Mouse (Mus musculus): ENCODE measurements around the gene Myh4. TPM values are rescaled to one million over a fixed set of nuclear protein-coding genes. Genes with fewer than 3 reads are reported as not detected.

Myh4 gene
- 88.4 and 247 TPM in 2 replicates for polyA plus RNA-seq (2012; ENCODE audit: insufficient read depth, insufficient read length, missing spikeins)

- H3K27ac ChIP-seq (replicated peaks; ENCODE audit: low read depth, low read length): no peak within 1 kb of the TSS
- no peak within 1 kb of the TSS for H3K4me3 ChIP-seq (ENCODE audit: insufficient read depth, low read depth, low read length)
- H3K4me1 ChIP-seq (ENCODE audit: control insufficient read depth, insufficient read depth, insufficient read length, low read length): no peaks in the 10 kb centered on the region
Observed at GRCm38 (mm10) chr11:67237481-67238079, at the start of gene Myh4. Myh4 (plus strand) TSS chr11:67238029.

- no peak overlapping the region for H3K27ac ChIP-seq (replicated peaks; ENCODE audit: low read depth, low read length)
- no peaks in the 10 kb centered on the region for H3K4me1 ChIP-seq (ENCODE audit: control insufficient read depth, insufficient read depth, insufficient read length, low read length)
- H3K4me3 ChIP-seq (ENCODE audit: insufficient read depth, low read depth, low read length): no peak overlapping the region
Observed at GRCm38 (mm10) chr11:67190316-67190715, 47.5 kb upstream of the Myh4 start.

GRCm38 (mm10) chr11:67190814-67191213 is 47.0 kb upstream of the Myh4 start:
- no peak overlapping the region for H3K27ac ChIP-seq (replicated peaks; ENCODE audit: low read depth, low read length)
- no peak overlapping the region for H3K4me3 ChIP-seq (ENCODE audit: insufficient read depth, low read depth, low read length)
- H3K4me1 ChIP-seq (ENCODE audit: control insufficient read depth, insufficient read depth, insufficient read length, low read length): no peaks in the 10 kb centered on the region

GRCm38 (mm10) chr11:67191496-67191895 is 46.3 kb upstream of the Myh4 start:
- no peak overlapping the region for H3K27ac ChIP-seq (replicated peaks; ENCODE audit: low read depth, low read length)
- no peaks in the 10 kb centered on the region for H3K4me1 ChIP-seq (ENCODE audit: control insufficient read depth, insufficient read depth, insufficient read length, low read length)
- H3K4me3 ChIP-seq (ENCODE audit: insufficient read depth, low read depth, low read length): no peak overlapping the region

- Histone ChIP-seq H3K4me1 (ENCODE audit: control insufficient read depth, insufficient read depth, insufficient read length, low read length) (no peaks in the 10 kb centered on the region), H3K27ac (replicated peaks; ENCODE audit: low read depth, low read length) (no peak overlapping the region), H3K4me3 (ENCODE audit: insufficient read depth, low read depth, low read length) (no peak overlapping the region)
Observed at GRCm38 (mm10) chr11:67199321-67199720, 38.5 kb upstream of the Myh4 start.

- no peaks in the 10 kb centered on the region for H3K4me1 ChIP-seq (ENCODE audit: control insufficient read depth, insufficient read depth, insufficient read length, low read length)
- H3K4me3 ChIP-seq (ENCODE audit: insufficient read depth, low read depth, low read length): no peak within 1 kb of the TSS
- H3K27ac ChIP-seq (replicated peaks; ENCODE audit: low read depth, low read length): no peak within 1 kb of the TSS
Observed at GRCm38 (mm10) chr11:67199752-67200151, 38.1 kb upstream of the Myh4 start, which contains the start of gene Myh1. Myh1 (plus strand) TSS chr11:67200052.

GRCm38 (mm10) chr11:67204766-67205165 is 33.1 kb upstream of the Myh4 start:
- H3K27ac ChIP-seq (replicated peaks; ENCODE audit: low read depth, low read length): no peak overlapping the region
- no peaks in the 10 kb centered on the region for H3K4me1 ChIP-seq (ENCODE audit: control insufficient read depth, insufficient read depth, insufficient read length, low read length)
- no peak overlapping the region for H3K4me3 ChIP-seq (ENCODE audit: insufficient read depth, low read depth, low read length)

GRCm38 (mm10) chr11:67221803-67222202 is 16.0 kb upstream of the Myh4 start:
- no peak overlapping the region for H3K4me3 ChIP-seq (ENCODE audit: insufficient read depth, low read depth, low read length)
- no peak overlapping the region for H3K27ac ChIP-seq (replicated peaks; ENCODE audit: low read depth, low read length)
- no peaks in the 10 kb centered on the region for H3K4me1 ChIP-seq (ENCODE audit: control insufficient read depth, insufficient read depth, insufficient read length, low read length)

GRCm38 (mm10) chr11:67224466-67224865 is 13.4 kb upstream of the Myh4 start:
- Histone ChIP-seq H3K27ac (replicated peaks; ENCODE audit: low read depth, low read length) (no peak overlapping the region), H3K4me1 (ENCODE audit: control insufficient read depth, insufficient read depth, insufficient read length, low read length) (no peaks in the 10 kb centered on the region), H3K4me3 (ENCODE audit: insufficient read depth, low read depth, low read length) (no peak overlapping the region)

- Histone ChIP-seq H3K4me1 (ENCODE audit: control insufficient read depth, insufficient read depth, insufficient read length, low read length) (no peaks in the 10 kb centered on the region), H3K27ac (replicated peaks; ENCODE audit: low read depth, low read length) (no peak overlapping the region), H3K4me3 (ENCODE audit: insufficient read depth, low read depth, low read length) (no peak overlapping the region)
Observed at GRCm38 (mm10) chr11:67228731-67229130, 9.1 kb upstream of the Myh4 start.

- Histone ChIP-seq H3K4me3 (ENCODE audit: insufficient read depth, low read depth, low read length) (no peak overlapping the region), H3K27ac (replicated peaks; ENCODE audit: low read depth, low read length) (no peak overlapping the region)
Observed at GRCm38 (mm10) chr11:67229166-67229565, 8.7 kb upstream of the Myh4 start.

GRCm38 (mm10) chr11:67229946-67230345 is 7.9 kb upstream of the Myh4 start:
- Histone ChIP-seq H3K4me3 (ENCODE audit: insufficient read depth, low read depth, low read length) (no peak overlapping the region), H3K4me1 (ENCODE audit: control insufficient read depth, insufficient read depth, insufficient read length, low read length) (no peaks in the 10 kb centered on the region), H3K27ac (replicated peaks; ENCODE audit: low read depth, low read length) (no peak overlapping the region)

More at GRCm38 (mm10) chr11:67229166-67229565, 8.7 kb upstream of the Myh4 start:
- H3K4me1 ChIP-seq (ENCODE audit: control insufficient read depth, insufficient read depth, insufficient read length, low read length): no peaks in the 10 kb centered on the region

GRCm38 (mm10) chr11:67235639-67236358 is 2.0 kb upstream of the Myh4 start:
- H3K4me1 ChIP-seq (ENCODE audit: control insufficient read depth, insufficient read depth, insufficient read length, low read length): no peaks in the 10 kb centered on the region
- no peak overlapping the region for H3K4me3 ChIP-seq (ENCODE audit: insufficient read depth, low read depth, low read length)
- H3K27ac ChIP-seq (replicated peaks; ENCODE audit: low read depth, low read length): no peak overlapping the region

- no peak overlapping the region for H3K27ac ChIP-seq (replicated peaks; ENCODE audit: low read depth, low read length)
- no peak overlapping the region for H3K4me3 ChIP-seq (ENCODE audit: insufficient read depth, low read depth, low read length)
Observed at GRCm38 (mm10) chr11:67236799-67237198, 1.0 kb upstream of the Myh4 start.

GRCm38 (mm10) chr11:67241051-67241450 is 3.2 kb downstream of the Myh4 start:
- Histone ChIP-seq H3K4me3 (ENCODE audit: insufficient read depth, low read depth, low read length) (no peak overlapping the region), H3K27ac (replicated peaks; ENCODE audit: low read depth, low read length) (no peak overlapping the region), H3K4me1 (ENCODE audit: control insufficient read depth, insufficient read depth, insufficient read length, low read length) (no peaks in the 10 kb centered on the region)

More at GRCm38 (mm10) chr11:67236799-67237198, 1.0 kb upstream of the Myh4 start:
- no peaks in the 10 kb centered on the region for H3K4me1 ChIP-seq (ENCODE audit: control insufficient read depth, insufficient read depth, insufficient read length, low read length)

GRCm38 (mm10) chr11:67253691-67254090 is 15.9 kb downstream of the Myh4 start:
- no peak overlapping the region for H3K4me3 ChIP-seq (ENCODE audit: insufficient read depth, low read depth, low read length)
- H3K4me1 ChIP-seq (ENCODE audit: control insufficient read depth, insufficient read depth, insufficient read length, low read length): no peaks in the 10 kb centered on the region
- H3K27ac ChIP-seq (replicated peaks; ENCODE audit: low read depth, low read length): no peak overlapping the region
